Mouse (Mus musculus) layer of hippocampus, adult 9-11 months (tissue): ENCODE data around the gene Cactin.

Experiments
- DNase-seq: peaks from one replicate; pipeline ENCODE4 v3.0.0; 2022

Cactin gene

DNA sequence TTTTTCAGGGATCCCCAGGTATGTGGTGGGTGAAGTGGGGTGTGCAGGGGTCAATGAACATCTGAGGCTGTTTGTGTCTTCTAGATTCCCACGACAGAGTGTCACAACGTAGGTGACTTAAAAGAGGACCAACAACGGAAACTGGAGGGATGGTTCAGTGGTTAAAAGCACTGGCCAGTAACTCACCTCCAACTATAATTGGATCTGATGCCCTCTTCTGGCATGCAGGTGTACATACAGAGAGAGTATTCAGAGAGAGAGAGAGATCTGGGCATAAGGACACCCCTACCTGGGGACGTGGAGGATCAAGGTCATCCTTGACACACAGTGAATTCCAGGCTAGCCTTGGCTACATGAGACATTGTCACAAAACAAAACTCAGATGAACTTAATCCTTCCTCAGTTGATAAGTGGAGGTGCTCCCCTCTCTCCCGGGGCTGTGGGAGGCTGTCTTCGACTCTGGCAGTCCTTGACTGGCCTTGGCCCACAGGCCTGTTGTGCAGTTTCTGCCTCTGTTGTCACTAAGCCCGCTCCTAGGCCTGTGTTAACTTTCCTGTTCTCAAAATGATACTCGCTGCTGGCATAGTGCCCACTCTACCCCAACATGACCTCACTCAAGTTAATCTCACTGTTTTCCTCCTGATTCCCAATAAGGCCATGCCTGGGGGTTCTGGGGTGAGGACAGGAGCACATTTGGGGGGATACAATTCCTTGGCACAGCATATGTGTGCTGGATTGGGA is 23.7 kb downstream of the Cactin start:
- DNase-seq = no peak

DNA sequence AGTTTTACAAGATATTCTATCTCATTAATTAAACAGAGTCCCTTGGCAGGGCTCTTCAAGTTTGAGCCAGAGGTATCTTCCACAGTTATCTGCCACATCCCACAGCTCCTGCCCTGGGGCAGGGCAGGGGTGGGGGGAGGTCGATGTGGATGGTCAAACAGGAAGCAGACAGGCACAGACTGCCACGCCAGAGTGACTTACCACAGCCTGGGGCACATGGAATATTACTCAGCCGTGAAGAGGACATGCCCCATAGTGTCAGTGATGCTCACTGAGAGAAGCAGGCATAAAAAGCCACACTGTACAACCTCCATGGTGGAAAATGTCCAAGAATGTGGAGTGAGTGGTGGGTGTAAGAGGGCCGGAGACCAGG is 24.2 kb downstream of the Cactin start:
- no peak for DNase-seq

DNA sequence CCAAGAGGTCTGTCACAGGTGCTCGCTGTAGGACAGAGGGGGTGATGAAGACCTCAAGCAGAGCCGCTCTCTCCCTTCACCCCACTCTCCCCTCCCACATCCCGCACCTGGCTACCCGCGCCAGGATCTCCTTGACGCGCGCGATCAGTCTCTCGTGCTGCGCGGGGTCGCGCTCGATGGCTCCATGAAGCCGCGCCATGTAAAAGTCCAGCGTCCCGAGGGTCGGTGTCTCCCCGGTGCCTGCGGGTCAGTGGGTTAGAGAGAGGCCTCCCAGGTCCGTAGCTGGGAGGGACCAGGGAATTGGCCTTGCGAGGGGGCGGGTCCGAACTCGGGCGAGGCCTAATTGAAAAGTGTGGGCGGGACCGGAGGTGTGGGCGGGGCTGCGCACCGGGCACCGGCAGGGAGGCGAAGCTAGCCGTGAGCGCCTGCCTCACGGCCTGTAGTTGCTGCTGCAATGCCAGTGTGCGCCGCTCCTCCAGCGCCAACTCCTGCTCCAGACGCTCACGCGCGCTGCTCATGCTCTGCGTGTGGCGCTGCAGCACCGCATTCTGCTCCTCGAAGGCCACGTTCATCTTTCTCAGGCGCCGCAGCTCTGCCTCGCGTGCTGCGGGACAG is 25.7 kb downstream of the Cactin start:
- no peak for DNase-seq

DNA sequence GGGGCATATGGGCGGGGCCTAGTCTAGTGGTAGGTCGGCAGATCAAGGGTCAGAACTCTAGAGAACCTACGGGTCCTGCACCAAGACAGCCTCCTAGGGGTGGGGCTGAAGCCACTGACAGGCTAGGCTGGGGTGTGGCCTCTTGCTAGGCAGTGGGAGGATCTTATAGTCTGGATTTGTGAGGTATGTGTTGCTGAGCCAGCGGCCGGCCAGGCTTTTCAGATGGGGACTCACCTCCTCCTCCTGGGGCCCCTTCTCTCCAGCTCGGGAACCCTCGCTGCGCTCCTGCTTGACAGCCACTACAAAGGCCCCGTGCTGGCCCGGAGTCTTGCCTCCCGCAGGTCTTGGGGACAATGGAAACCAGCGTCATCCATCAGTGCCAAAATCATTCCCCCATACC is 28.2 kb downstream of the Cactin start:
- DNase-seq = no peak

DNA sequence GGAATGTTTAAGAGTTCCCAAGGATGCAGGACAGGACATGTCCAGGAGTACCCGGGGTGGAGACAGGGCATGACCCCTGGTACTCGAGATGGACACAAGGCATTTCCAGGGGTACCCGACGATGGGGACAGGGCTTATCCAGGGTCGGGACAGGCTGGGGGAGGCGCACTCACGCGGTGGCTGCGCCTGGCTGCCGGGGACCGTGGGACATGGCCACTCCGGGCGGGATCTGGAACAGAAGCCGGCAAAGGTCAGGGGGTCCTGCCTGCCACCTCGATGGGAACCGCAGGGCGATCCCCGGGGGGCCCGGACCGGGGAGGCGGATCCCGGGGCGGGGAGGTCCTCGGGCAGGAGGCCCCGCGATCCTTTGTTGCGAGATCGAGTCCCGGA is 29.1 kb downstream of the Cactin start:
- DNase-seq = no peak

DNA sequence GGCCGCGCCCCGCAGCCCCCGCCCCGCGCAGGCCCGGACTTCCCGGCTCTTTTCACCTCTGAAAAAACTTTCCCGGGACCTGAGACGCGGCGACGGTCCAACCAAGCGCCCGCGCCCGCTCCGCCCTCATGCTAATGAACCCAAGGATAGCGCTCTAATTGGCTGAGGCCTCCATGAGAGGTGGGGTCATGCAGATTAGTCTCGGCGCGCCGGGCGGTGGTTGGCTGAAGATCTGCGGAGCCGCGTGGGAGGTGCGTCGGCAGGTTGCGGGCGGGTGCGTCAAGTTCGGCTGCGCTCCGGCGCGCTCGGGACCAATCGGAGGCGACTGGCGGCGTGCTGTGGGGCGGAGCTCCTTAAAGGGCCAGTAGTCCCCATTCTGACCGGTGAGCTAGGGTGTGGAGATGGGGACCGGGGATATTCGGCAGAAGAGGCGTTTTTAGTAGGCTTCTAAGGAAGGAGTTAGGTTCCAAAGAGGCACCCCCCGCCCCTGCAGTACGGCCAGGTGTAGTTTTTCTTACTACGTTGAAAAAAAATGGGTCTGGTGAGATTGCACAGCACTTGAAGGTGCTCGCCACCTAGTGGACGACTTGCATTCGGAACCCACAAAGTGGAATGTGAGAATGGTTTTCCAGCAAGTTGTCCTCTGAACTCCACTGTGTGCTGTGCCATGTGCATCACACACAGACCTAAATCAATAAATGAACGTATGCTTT is 29.6 kb downstream of the Cactin start, which contains the start of gene Hmg20b:
Gene Hmg20b, minus strand, starts transcription at position 130 of the 713 bp plus-strand sequence.
- DNase-seq = peak; percentile 99

DNA sequence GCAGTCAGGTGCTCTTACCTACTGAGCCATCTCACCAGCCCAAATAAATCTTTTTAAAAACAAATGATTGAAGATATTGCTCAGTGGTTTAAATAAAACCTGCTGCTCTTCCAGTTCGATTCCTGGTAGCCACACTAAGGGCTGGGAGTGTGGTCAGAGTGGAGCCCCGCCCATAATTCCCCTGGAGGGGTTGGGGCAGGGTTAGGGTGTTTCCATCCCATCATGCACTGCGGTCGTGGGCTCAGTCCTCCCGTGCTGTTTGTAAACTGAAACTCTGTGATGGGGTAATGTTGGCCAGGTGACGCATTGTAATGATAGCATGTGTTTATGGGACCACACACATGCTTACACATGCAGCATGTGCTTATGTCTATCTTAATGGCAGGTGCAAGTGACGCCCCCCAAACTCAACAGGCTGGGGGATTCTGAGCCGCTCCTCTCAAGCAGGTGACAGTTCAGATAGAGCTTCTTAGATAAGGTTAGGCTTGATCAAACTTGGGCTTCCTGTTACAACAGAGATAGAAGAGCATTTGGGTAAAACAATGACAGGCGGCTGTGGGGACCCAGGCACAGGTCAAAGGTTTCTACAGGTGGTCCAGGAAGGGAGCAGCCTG is 30.9 kb downstream of the Cactin start:
- no peak for DNase-seq

DNA sequence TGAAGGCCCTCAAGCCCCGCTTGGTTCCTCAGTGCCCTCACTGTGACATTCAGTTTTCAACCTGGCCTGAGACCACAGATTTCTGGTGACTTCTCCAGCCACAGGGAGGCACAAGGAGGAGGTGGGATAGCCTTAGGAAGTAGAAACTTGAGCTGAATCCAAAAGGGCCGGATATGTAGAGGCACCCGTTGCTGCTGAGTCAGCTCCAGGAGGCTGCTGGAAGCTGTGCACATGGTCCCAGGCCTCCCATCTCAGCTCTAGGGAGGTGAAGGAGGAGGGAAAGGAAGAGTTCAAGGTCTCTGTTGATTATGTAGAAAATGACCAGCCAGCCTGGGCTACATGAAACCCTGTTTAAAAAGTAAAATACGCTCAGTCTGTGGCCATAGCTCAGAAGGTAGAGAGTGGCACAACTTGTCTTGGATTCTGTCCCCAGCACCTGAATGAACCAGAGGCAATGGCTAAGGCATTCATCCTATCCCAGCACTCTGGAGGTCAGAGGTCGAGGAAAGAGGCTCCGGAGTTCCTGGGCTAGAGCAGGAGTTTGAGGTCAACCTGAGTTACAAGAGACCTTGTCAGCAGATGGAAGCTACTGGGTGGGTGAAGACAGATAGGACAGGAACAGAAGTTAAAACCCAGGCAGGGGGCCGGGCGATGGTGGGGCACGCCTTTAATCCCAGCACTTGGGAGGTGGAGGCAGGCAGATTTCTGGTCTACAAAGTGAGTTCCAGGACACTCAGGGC is 34.0 kb downstream of the Cactin start:
- DNase-seq = no peak

DNA sequence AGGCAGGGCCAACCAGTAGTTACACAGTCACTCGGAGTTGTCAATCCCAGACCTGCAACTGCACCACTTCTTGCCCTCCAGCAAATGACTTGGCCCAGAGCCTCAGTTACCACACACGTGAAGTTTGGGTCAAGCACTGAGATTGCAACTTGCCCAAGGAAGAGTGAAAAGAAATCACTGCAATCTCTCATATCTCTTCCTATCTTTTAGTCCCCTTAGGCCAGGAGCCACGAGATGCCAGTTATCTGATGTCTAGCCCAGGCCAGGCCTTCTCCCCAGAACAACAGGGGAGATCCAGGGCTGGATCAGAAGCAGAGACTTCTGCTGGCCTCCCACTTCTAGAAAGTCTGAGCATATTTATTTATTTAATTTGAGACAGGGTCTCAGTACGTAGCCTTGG is 34.6 kb downstream of the Cactin start:
- no peak for DNase-seq

DNA sequence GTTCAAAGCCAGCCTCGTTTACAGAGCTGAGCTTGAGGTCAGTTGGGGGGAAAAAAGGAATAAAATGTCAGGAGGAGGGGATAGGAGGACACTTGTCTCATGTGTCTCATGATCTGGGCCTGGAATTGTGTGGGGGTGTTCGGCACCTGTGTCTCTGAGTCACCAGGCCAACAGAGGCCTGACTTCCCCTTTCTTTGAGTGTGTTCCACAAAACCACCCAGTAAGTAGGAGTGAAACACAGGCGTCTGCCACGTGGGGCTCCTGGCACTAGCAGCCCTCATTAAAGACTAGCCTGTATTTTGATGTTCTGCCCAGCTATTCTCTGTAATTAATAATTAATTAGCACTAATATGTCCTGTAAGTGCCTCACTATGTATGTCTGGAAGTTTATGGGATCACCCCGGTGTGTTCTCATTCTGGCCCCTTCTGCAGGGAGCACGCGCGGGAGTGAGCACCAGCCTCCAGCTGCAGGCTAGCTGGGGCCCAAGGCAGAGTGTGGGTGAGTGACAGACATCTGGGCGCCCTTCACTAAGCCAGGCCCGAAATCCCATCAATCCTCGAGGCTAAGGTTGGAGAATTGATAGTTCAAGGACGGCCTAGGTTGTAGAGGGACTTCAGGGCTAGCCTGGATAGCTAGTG is 35.6 kb downstream of the Cactin start:
- DNase-seq = peak; percentile 83

DNA sequence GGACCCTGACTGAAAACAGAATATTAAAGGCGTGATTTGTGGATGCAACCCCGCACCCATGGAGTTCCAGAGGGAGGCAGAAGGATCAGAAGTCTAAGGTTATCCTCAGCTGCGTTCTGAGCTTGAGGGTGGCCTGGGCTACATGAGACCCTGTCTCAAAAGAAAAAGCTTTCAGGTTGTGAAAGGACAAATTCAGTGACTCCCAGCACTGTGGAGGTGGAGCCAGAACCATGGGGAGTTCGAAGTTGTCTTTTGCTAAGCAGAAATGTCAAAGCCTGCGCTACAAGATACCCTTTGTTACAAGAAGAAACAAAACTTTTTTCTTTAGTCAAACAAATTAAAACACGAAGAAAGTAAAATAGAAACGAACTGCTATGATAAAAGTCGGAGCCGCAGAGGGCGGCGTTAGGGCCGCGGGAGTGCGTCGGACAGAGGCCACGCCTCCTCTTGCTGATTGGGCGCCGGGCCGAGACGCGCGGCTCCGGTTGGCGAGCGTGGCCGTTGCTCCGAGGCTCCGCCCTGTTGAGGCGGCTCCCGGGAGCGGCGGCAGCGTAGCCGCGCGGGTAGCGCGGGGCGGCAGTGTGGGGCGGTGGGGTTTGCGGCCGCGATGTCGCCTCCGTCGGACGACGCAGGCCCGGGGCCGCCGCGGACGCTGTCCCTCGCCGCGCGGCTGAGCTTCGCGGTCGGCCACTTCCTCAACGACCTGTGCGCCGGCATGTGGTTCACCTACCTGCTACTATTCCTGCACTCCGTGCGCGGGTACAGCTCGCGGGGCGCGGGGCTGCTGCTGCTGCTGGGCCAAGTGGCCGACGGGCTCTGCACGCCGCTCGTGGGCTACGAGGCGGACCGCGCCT is 36.3 kb downstream of the Cactin start, which contains the start of gene Mfsd12:
Gene Mfsd12, plus strand, starts transcription at position 501 of the 854 bp plus-strand sequence.
- peak; percentile 90 for DNase-seq

DNA sequence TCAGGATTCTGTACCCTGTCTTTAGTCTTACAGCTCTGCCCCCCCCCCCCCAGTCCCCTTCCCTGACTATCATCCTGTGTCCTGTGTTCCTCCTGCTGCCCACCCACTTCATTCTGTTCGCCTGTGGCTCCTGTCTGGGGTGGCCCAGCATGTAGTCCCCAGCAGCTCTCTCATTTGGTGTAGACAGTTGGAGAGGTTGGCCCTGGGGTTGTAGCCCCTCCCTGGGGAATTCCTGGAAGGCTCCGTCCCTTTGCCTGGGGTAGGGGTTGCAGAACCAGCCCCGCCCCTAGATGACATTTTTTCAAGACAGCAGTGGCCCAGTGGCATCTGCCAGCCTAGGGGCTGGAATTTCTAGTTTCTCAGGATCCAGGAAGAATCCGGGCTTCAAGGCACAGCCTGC is 37.3 kb downstream of the Cactin start:
- DNase-seq = no peak

DNA sequence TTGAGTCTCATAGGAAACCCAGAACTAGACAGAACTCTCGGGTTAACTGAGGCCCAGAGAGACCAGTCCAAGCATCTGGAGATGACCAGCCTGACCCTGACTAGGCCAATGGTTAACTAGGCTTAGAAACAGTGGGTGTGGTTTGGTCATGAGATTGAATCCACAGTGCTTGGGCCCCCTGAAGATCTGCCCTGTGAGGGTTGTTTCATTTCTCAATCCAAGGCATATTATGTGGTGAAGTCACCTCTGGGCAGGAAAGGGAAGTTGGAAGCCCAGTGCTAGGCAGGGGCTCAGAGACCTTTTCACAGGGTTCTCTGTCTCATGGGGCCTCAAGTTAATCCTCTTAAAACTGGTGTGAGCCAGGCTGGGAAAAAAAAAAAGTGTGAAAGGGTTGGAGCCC is 37.9 kb downstream of the Cactin start:
- DNase-seq = no peak

DNA sequence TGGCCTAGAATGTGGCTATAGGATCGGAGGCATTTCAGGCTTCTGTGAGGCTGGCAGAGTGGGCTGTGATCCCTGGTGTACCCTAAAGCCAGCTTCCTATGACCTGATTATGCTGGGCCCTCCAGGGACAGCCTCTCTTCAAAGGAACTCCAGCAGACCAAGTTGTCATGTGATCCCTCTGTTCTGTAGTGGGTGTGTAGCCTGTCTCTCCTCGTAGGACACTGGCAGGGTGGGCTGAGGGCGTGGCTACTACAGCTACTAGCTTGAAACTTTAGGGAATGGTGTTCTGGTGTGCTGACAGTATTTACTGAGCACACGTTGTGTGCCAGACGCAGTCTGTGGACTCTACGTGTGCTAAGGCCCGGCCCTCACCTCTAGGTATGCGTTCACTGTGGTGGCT is 39.8 kb downstream of the Cactin start:
- no peak for DNase-seq

DNA sequence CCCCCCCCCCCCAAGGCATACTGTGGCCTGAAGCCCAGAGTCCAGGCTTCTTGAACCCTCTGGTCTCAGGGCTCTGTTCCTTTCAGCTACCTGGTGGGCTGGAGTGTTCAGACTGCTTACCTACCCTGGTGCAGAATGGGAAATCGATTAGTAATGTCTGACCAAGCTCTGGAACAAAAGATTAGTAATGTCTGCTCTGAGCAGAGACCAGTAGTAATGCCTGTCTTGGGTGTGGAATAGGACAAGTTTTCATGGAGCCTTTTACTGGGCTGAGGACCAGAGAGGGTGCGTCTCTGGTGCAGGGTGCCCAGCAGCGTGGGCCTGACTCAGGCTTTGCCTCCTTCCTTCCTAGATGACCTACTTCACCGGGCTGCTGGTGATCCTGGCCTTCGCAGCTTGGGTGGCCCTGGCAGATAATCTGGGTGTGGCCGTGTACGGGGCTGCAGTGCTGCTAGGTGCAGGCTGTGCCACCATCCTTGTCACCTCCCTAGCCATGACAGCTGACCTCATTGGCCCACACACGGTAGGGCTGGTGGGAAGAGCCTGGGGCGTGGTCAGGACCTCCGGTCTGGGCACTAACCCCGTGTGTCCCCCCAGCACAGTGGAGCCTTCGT is 41.5 kb downstream of the Cactin start:
- no peak for DNase-seq

DNA sequence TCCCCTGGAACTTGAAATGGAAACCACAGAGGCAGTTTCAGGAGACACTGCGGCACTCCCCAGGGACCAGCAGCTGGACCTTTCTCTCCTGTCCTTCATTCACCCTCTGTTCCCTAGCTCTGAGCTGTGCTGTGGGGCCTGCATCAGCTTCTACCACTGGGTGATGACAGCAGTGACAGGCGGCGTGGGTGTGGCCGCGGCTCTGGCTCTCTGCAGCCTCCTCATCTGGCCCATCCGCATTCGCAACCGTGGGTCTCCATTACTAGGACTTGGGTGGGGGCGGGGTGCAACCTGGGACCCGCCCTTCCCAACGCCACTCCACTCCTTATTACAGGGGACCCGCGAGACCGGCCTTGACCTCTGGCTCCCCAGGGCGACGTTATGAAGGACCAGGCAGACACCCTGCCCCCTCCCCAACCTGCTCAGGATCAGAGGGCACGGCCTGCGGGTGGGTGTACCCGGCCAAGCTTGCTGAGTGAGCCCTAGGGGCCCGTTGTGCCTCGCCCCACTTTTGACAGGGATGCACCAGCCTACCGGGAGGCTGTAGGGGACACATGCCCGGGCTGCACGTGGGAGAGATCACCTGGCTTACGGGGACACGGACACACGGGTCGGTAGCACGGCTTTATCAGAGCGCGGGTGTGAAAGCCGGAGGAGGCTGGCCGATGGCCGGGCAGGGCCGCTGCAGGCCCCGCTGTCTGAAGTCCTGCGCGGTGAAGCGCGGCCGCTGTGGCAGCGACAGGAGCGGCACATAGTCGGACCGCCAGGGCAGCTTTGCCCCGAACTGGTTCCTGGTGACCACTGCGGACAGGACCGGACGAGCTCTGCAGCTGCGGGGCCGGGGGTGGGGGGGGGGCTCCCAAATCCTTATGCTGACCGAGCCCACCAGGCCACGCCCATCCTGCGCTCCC is 42.8 kb downstream of the Cactin start:
- no peak for DNase-seq

DNA sequence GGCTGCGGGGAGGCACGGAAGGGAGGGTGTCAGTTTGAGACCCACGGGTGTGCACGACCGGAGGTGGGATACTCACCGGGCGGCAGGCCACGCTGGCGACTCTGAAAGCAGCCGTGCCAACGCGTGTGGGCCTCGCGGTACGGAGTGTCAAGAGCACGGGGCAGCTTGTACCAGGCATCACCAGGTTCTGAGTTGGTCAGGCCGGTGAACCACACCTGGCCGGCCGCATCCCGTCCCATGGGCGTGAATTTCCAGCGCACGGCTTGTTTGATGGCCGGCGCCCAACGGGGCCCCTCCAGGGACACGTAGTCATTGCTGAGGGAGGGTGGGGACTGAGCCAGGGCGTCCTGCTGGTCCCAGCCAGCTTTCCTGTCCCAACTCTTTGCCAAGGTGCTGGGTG is 43.8 kb downstream of the Cactin start:
- no peak for DNase-seq

DNA sequence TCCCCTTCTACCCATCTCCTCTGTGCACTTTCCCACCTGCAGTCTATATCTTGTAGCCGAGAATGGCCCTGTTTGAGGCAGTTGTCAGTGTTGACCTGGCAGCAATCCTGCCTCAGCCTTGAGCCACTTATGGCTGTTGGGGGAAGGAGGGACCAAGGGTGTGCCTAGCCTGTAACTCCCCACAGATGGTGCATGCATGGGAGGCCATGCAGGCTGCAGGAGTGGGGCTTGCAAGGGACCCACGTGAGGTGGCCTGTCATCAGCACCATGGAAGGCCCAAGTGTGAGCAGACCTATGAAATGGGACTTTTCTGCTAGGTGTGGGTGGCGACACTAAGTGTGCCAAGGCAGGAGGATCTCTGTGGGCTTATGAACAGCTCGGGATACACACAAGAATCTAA is 44.2 kb downstream of the Cactin start:
- peak; percentile 67 for DNase-seq

DNA sequence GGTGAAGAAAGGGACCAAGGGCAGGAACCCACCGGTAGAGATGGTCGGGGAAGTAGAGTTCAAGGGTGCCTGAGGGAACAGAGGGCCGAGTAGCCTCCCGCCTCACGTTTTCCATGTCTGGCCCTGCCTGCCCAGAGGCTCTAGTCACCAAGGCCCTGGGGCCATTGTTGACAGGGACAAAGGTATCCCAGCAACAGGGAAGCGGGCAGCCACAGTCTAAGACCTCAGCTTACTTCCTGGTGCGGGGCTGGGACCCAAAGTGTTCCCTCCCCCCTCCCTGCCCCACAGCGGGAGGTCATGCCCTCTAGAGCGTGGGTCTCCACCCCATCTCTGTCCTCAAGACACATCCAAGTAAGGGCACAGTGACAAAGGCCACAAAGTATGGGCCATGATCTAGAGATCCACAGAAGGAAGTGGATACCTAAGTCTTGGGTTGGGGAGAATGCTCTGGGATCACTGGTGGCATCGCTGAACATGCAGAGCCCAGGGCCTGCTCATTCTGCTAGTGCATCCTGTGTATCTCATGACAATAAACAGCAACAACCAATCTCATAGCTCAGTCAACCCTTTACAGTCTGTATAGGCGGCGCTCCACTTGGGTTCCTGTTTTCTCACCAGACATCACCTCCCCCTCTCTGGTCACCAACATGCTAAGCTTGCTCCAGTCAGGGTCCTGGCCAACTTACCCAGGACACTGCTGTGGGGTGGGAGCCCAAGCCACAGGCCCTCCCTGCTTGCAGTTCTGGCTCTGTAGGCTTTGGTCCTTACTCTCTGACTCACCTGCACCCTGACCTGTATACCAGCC is 45.0 kb downstream of the Cactin start, which contains the start of gene 4930404N11Rik:
Gene 4930404N11Rik, minus strand, starts transcription at position 145 of the 805 bp plus-strand sequence.
- DNase-seq = no peak
